Mouse (Mus musculus) midbrain, embryonic 13.5 days (tissue): Measurements from ENCODE around the gene Rab11fip4. TPM values are rescaled to one million over a fixed set of nuclear protein-coding genes. Genes with fewer than 3 reads are reported as not detected.

Source experiments
- ATAC-seq: fragments of 200-750 bp; cut with Nextera tagmentation; 2 replicates; pipeline ENCODE4 v1.8.0; 2017; ENCODE audit warnings: mild to moderate bottlenecking, moderate TSS enrichment, moderate library complexity
- H3K27ac ChIP-seq: fragments of 300-500 bp; sonication (generic); 2 replicates; pipeline ENCODE4 v1.5.1; 2015; ENCODE audit warnings: inconsistent platforms, mild to moderate bottlenecking, moderate library complexity
- H3K27me3 ChIP-seq: fragments of 300-500 bp; sonication (generic); 2 replicates; pipeline ENCODE4 v1.6.1; 2015; ENCODE audit warnings: mild to moderate bottlenecking, inconsistent platforms
- H3K36me3 ChIP-seq: fragments of 300-500 bp; sonication (generic); 2 replicates; pipeline ENCODE4 v1.6.1; 2015; ENCODE audit warnings: mild to moderate bottlenecking, inconsistent platforms
- H3K4me1 ChIP-seq: fragments of 300-500 bp; sonication (generic); replicated peaks from 2 replicates; pipeline ENCODE4 v1.6.1; 2015; ENCODE audit warnings: inconsistent platforms
- H3K4me2 ChIP-seq: fragments of 300-500 bp; sonication (generic); replicated peaks from 2 replicates; pipeline ENCODE4 v1.6.1; 2015; ENCODE audit warnings: moderate library complexity, mild to moderate bottlenecking, inconsistent platforms
- H3K4me3 ChIP-seq: fragments of 300-500 bp; sonication (generic); replicated peaks from 2 replicates; pipeline ENCODE4 v1.5.1; 2015; ENCODE audit warnings: mild to moderate bottlenecking, inconsistent platforms
- H3K9ac ChIP-seq: fragments of 300-500 bp; sonication (generic); replicated peaks from 2 replicates; pipeline ENCODE4 v1.6.1; 2015; ENCODE audit warnings: mild to moderate bottlenecking, inconsistent platforms
- H3K9me3 ChIP-seq: fragments of 300-500 bp; sonication (generic); 2 replicates; pipeline ENCODE4 v1.6.1; 2016; ENCODE audit warnings: mild to moderate bottlenecking, inconsistent platforms
- WGBS: fragments of 180-500 bp; shearing (Covaris S2); methylation state at CpG from one replicate; pipeline ENCODE4 v1.1.7; 2015; 5-methylcytosine and 5-hydroxymethylcytosine counted together
- polyA plus RNA-seq: library from polyadenylated mRNA; unstranded; fragments of >200 nt; fragmentation: Nextera tagmentation; extraction: Ambion mirVana; gene quantifications from 2 replicates; pipeline ENCODE4 v1.2.1, GENCODE M21; 2015

The Rab11fip4 gene
- polyA plus RNA-seq, 1 experiment from 2014 or later = 22.2 TPM

DNA sequence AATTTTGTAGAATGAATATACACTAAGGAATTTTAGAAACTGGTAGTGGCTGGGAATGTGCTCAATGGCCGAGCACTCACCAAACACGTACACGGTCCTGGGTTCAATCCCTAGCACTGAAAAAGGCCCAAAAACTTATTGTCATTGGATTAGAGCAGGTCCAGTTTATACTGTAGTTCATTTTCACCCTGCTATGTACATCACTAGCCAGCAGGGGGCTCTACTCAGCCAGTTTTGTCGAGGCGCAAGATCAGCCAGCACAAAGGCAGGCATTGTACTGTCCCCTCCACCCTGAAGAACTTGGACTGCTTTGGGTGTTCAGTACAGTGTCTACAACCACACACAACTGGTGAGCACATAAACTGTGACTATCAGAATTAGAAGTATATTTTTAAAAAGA is 6.8 kb upstream of the Rab11fip4 start:
- WGBS = 5% methylated on average over 5 of the region's 5 CpGs
- H3K4me2 ChIP-seq = no peak overlapping the region

DNA sequence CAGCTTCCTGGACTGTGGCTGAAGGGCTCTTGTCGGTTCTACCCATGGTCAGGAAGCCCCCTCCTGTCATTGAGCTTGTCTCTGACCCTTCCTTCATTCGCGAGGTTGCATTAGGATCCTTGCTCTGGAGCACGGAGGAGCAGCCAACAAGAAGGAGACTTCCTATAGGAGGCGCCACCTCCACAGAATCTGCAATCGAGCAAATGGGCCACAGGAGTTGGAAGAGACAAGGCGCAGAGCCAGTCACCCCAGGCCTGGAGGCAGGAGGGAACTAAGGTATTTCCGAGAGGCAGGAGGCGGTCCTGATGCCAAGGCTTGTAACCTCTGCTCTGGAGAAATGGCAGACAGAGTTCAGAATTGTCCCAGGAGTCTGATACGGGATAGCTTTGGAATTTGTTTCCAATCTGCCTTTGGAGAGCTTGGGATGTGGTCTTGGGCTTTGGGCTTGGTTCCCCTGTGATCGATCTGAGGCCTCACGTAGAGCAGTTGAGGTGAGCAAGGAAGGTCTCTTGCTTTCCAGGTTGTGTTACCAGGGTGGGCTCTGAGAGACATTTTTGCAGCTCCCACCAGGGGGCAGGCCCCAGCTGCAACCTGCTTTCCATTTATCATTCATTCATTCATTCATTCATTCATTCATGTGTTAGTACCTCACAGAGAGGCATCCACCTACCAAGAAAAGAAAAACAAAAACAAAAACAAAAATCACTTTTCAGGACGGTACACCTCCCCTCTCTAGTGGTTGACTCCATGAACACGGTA is 1.5 kb upstream of the Rab11fip4 start:
- no peak overlapping the region for H3K27ac ChIP-seq
- H3K4me1 ChIP-seq = peaks cover 34% of the 10 kb centered on the region
- no peak overlapping the region for H3K9ac ChIP-seq
- no peaks in the 10 kb centered on the region for H3K9me3 ChIP-seq
- ATAC-seq = no peak
- H3K27me3 ChIP-seq = peaks cover 5% of the 10 kb centered on the region; the same call in 1 of the 2 replicates
- 54% methylated on average over 14 of the region's 14 CpGs for WGBS
- H3K4me3 ChIP-seq = no peak overlapping the region
- H3K4me2 ChIP-seq = no peak overlapping the region
- H3K36me3 ChIP-seq = no peaks in the 10 kb centered on the region

More for the DNA sequence above, 6.8 kb upstream of the Rab11fip4 start:
- Histone ChIP-seq H3K27ac (no peak overlapping the region), H3K9ac (no peak overlapping the region), H3K36me3 (peaks cover 8% of the 10 kb centered on the region), H3K4me3 (no peak overlapping the region), H3K27me3 (no peaks in the 10 kb centered on the region; the same call in 1 of the 2 replicates), H3K4me1 (0 out of 2 replicates have a peak, but pooled peaks cover 4% of the 10 kb centered on the region), H3K9me3 (no peaks in the 10 kb centered on the region)
- ATAC-seq = peak; percentile 81

- no peaks in the 10 kb centered on the region for H3K36me3 ChIP-seq
- H3K4me1 ChIP-seq = peaks cover 45% of the 10 kb centered on the region
- peak overlapping the region; percentile 86 for H3K27ac ChIP-seq
- H3K9me3 ChIP-seq = no peaks in the 10 kb centered on the region
- H3K4me2 ChIP-seq = peak overlapping the region; percentile 69
- peaks cover 5% of the 10 kb centered on the region; the same call in 1 of the 2 replicates for H3K27me3 ChIP-seq
- ATAC-seq = peak; percentile 60
- peak overlapping the region; percentile 93 for H3K9ac ChIP-seq
- H3K4me3 ChIP-seq = peak overlapping the region; percentile 71
- 6% methylated on average over 5 of the region's 5 CpGs for WGBS
Observed at GRCm38 (mm10) chr11:79591591-79591975, 571 bp downstream of the Rab11fip4 start.

GRCm38 (mm10) chr11:79593495-79593894 is 2.5 kb downstream of the Rab11fip4 start:
- peaks cover 16% of the 10 kb centered on the region for H3K36me3 ChIP-seq
- H3K4me2 ChIP-seq = peak overlapping the region; percentile 69
- 0 out of 2 replicates have a peak, but pooled peaks cover 5% of the 10 kb centered on the region for H3K9me3 ChIP-seq
- ATAC-seq = no peak
- peaks cover 45% of the 10 kb centered on the region for H3K4me1 ChIP-seq
- peaks cover 5% of the 10 kb centered on the region; the same call in 1 of the 2 replicates for H3K27me3 ChIP-seq
- H3K9ac ChIP-seq = peak overlapping the region; percentile 93
- H3K27ac ChIP-seq = no peak overlapping the region
- WGBS = 34% methylated on average over 11 of the region's 11 CpGs
- H3K4me3 ChIP-seq = peak overlapping the region; percentile 71; the same call in 1 of the 2 replicates

- peak overlapping the region; percentile 59 for H3K27ac ChIP-seq
- ATAC-seq = no peak
Observed at GRCm38 (mm10) chr11:79610454-79610853, 19.4 kb downstream of the Rab11fip4 start.

GRCm38 (mm10) chr11:79611011-79611666 is 20.1 kb downstream of the Rab11fip4 start:
- Histone ChIP-seq H3K4me2 (0 out of 2 replicates have a peak overlapping the region, but pooled peaks have one; percentile 5), H3K4me3 (no peak overlapping the region), H3K4me1 (peaks cover 85% of the 10 kb centered on the region), H3K9me3 (no peaks in the 10 kb centered on the region), H3K27me3 (0 out of 2 replicates have a peak, but pooled peaks cover 4% of the 10 kb centered on the region), H3K9ac (peak overlapping the region; percentile 16; the same call in 1 of the 2 replicates), H3K27ac (peak overlapping the region; percentile 59), H3K36me3 (no peaks in the 10 kb centered on the region)
- peak; percentile 57 for ATAC-seq
- 5% methylated on average over 13 of the region's 13 CpGs for WGBS

More at GRCm38 (mm10) chr11:79610454-79610853, 19.4 kb downstream of the Rab11fip4 start:
- Histone ChIP-seq H3K9me3 (no peaks in the 10 kb centered on the region), H3K4me2 (no peak overlapping the region), H3K9ac (peak overlapping the region; percentile 51; the same call in 1 of the 2 replicates), H3K36me3 (no peaks in the 10 kb centered on the region), H3K4me3 (no peak overlapping the region), H3K4me1 (peaks cover 84% of the 10 kb centered on the region), H3K27me3 (0 out of 2 replicates have a peak, but pooled peaks cover 4% of the 10 kb centered on the region)
- 38% methylated on average over 2 of the region's 2 CpGs for WGBS

- ATAC-seq = no peak
Observed at GRCm38 (mm10) chr11:79612046-79612600, 21.1 kb downstream of the Rab11fip4 start.

DNA sequence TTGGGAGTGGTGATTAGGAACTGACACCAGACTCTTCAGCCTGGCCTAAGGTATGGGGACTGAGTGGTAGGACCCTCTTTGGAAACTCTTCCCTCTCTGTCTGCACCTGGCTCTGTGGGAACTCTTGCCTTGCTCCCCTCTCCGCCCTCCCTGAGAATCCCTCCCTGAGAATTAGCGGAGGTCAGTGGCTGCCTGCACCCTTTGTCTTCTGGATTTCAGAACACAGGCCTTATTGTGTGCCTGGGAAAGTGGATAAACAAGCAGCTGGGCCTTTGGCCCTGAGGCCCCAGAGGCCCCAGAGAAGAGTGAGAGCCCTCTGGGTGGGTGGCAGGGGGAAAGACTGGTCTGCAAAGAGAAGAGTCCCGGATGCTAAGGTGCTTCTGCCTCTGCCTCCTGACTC is 22.1 kb downstream of the Rab11fip4 start:
- Histone ChIP-seq H3K9ac (peak overlapping the region; percentile 48; the same call in 1 of the 2 replicates), H3K36me3 (no peaks in the 10 kb centered on the region), H3K4me3 (no peak overlapping the region), H3K9me3 (no peaks in the 10 kb centered on the region), H3K4me2 (no peak overlapping the region), H3K27me3 (0 out of 2 replicates have a peak, but pooled peaks cover 4% of the 10 kb centered on the region), H3K27ac (peak overlapping the region; percentile 30; the same call in 1 of the 2 replicates), H3K4me1 (peaks cover 72% of the 10 kb centered on the region)
- ATAC-seq = no peak
- 7% methylated on average over 3 of the region's 3 CpGs for WGBS

More at GRCm38 (mm10) chr11:79612046-79612600, 21.1 kb downstream of the Rab11fip4 start:
- Histone ChIP-seq H3K36me3 (no peaks in the 10 kb centered on the region), H3K4me2 (no peak overlapping the region), H3K27ac (no peak overlapping the region), H3K27me3 (0 out of 2 replicates have a peak, but pooled peaks cover 4% of the 10 kb centered on the region), H3K4me3 (no peak overlapping the region), H3K9ac (no peak overlapping the region), H3K9me3 (no peaks in the 10 kb centered on the region), H3K4me1 (peaks cover 82% of the 10 kb centered on the region)
- 17% methylated on average over 1 of the region's 1 CpGs for WGBS

DNA sequence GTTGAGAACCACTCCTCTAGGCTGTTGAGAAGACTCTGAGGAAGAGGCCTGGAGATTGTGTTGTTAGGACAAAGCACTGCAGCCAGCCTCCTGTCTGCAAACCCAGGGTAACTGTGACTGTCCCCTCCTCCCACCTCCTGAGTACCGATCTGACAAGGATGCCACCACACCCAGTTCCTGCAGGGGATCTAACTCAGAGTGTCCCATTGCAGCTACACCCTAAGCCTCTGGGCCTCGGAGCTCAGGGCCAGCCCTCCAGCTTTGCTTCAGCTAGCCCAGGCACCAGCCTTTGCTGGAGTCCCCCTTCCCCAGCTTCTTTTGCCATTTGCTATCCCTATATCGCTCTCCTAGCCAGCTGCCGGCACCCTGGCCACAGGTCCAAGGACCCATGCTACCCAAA is 22.7 kb downstream of the Rab11fip4 start:
- Histone ChIP-seq H3K4me2 (no peak overlapping the region), H3K27me3 (0 out of 2 replicates have a peak, but pooled peaks cover 4% of the 10 kb centered on the region), H3K9ac (no peak overlapping the region), H3K4me1 (peaks cover 66% of the 10 kb centered on the region), H3K9me3 (no peaks in the 10 kb centered on the region), H3K27ac (no peak overlapping the region), H3K4me3 (no peak overlapping the region), H3K36me3 (no peaks in the 10 kb centered on the region)
- WGBS = 52% methylated on average over 4 of the region's 4 CpGs
- ATAC-seq = no peak

GRCm38 (mm10) chr11:79614880-79615279 is 23.9 kb downstream of the Rab11fip4 start:
- no peak overlapping the region for H3K4me2 ChIP-seq
- 82% methylated on average over 3 of the region's 3 CpGs for WGBS

GRCm38 (mm10) chr11:79615871-79616270 is 24.9 kb downstream of the Rab11fip4 start:
- Histone ChIP-seq H3K4me1 (peaks cover 49% of the 10 kb centered on the region), H3K36me3 (peaks cover 8% of the 10 kb centered on the region), H3K4me3 (no peak overlapping the region), H3K9ac (no peak overlapping the region), H3K9me3 (no peaks in the 10 kb centered on the region), H3K27me3 (no peaks in the 10 kb centered on the region), H3K27ac (no peak overlapping the region), H3K4me2 (no peak overlapping the region)
- WGBS = 59% methylated on average over 5 of the region's 5 CpGs
- ATAC-seq = no peak

More at GRCm38 (mm10) chr11:79614880-79615279, 23.9 kb downstream of the Rab11fip4 start:
- peaks cover 59% of the 10 kb centered on the region for H3K4me1 ChIP-seq
- H3K9ac ChIP-seq = no peak overlapping the region
- no peak for ATAC-seq
- H3K4me3 ChIP-seq = no peak overlapping the region
- 0 out of 2 replicates have a peak, but pooled peaks cover 3% of the 10 kb centered on the region for H3K27me3 ChIP-seq
- H3K27ac ChIP-seq = no peak overlapping the region
- H3K9me3 ChIP-seq = no peaks in the 10 kb centered on the region
- H3K36me3 ChIP-seq = no peaks in the 10 kb centered on the region
